Mouse (Mus musculus) liver, embryonic 16.5 days (tissue): ENCODE data around the gene Ampd1. TPM values are rescaled to one million over a fixed set of nuclear protein-coding genes. Genes with fewer than 3 reads are reported as not detected.
"Not testable (repeated sequence)": the region's sequence is repeated elsewhere in the genome, so short reads cannot be mapped to it uniquely, and the experiment has no call there.

ENCODE experiments used
- ATAC-seq: fragments of 200-750 bp; cut with Nextera tagmentation; 2 replicates; pipeline ENCODE4 v1.8.0; 2017; ENCODE audit warnings: low read depth, mild to moderate bottlenecking, moderate number of reproducible peaks, moderate library complexity
- H3K27ac ChIP-seq: fragments of 300-500 bp; sonication (generic); 2 replicates; pipeline ENCODE4 v1.5.1; 2014; ENCODE audit warnings: mild to moderate bottlenecking, low read length
- H3K27me3 ChIP-seq: fragments of 300-500 bp; sonication (generic); 2 replicates; pipeline ENCODE4 v1.6.1; 2014; ENCODE audit warnings: low read depth, low read length, mixed read lengths; ENCODE audit not compliant: control insufficient read depth, insufficient read depth
- H3K36me3 ChIP-seq: fragments of 300-500 bp; sonication (generic); 2 replicates; pipeline ENCODE4 v1.6.1; 2014; ENCODE audit warnings: mild to moderate bottlenecking; ENCODE audit not compliant: control insufficient read depth, insufficient read depth
- H3K4me1 ChIP-seq: fragments of 300-500 bp; sonication (generic); 2 replicates; pipeline ENCODE4 v1.6.1; 2014; ENCODE audit warnings: low read depth, low read length, mixed read lengths; ENCODE audit not compliant: control insufficient read depth
- H3K4me2 ChIP-seq: fragments of 300-500 bp; sonication (generic); 2 replicates; pipeline ENCODE4 v1.6.1; 2014; ENCODE audit warnings: low read depth, low read length, mixed read lengths
- H3K4me3 ChIP-seq: fragments of 300-500 bp; sonication (generic); 2 replicates; pipeline ENCODE4 v1.5.1; 2014; ENCODE audit warnings: low read depth, mild to moderate bottlenecking, low read length
- H3K9ac ChIP-seq: fragments of 300-500 bp; sonication (generic); 2 replicates; pipeline ENCODE4 v1.6.1; 2014; ENCODE audit warnings: low read depth, low read length
- H3K9me3 ChIP-seq: fragments of 300-500 bp; sonication (generic); replicated peaks from 2 replicates; pipeline ENCODE4 v1.6.1; 2016; ENCODE audit warnings: low read length; ENCODE audit not compliant: control insufficient read depth
- WGBS: fragments of 180-500 bp; shearing (Covaris S2); extraction: QIAGEN DNeasy Blood & Tissue Kit; methylation state at CpG from one replicate; pipeline ENCODE4 v1.1.7; 2014; ENCODE audit not compliant: insufficient replicate concordance; 5-methylcytosine and 5-hydroxymethylcytosine counted together
- polyA plus RNA-seq: library from polyadenylated mRNA; unstranded; fragments of >200 nt; fragmentation: Nextera tagmentation; extraction: Ambion mirVana; gene quantifications from 2 replicates; pipeline ENCODE4 v1.2.1, GENCODE M21; 2015

Gene Ampd1
- polyA plus RNA-seq, 1 experiment from 2014 or later: 1.6 TPM

- Histone ChIP-seq H3K9ac (no peak overlapping the region), H3K4me1 (peaks cover 31% of the 10 kb centered on the region), H3K4me3 (no peak overlapping the region), H3K27ac (no peak overlapping the region), H3K4me2 (no peak overlapping the region), H3K36me3 (peaks cover 31% of the 10 kb centered on the region), H3K27me3 (no peaks in the 10 kb centered on the region), H3K9me3 (no peaks in the 10 kb centered on the region)
- 83% methylated on average over 4 of the region's 4 CpGs for WGBS
- ATAC-seq: no peak
Observed at GRCm38 (mm10) chr3:103136414-103137077, 62.7 kb downstream of the Ampd1 start.

- peak overlapping the region; percentile 63; the same call in 1 of the 2 replicates for H3K27ac ChIP-seq
- H3K9me3 ChIP-seq: no peaks in the 10 kb centered on the region
- H3K36me3 ChIP-seq: peaks cover 16% of the 10 kb centered on the region; the same call in 1 of the 2 replicates
- ATAC-seq: 0 out of 2 replicates have a peak, but pooled peaks have one; percentile 12
- no peak overlapping the region for H3K4me3 ChIP-seq
- no peaks in the 10 kb centered on the region for H3K27me3 ChIP-seq
- 32% methylated on average over 8 of the region's 8 CpGs for WGBS
- H3K4me2 ChIP-seq: peak overlapping the region; percentile 59
- no peak overlapping the region; the same call in 1 of the 2 replicates for H3K9ac ChIP-seq
- peaks cover 25% of the 10 kb centered on the region for H3K4me1 ChIP-seq
Observed at GRCm38 (mm10) chr3:103139047-103139446, 65.2 kb downstream of the Ampd1 start.

DNA sequence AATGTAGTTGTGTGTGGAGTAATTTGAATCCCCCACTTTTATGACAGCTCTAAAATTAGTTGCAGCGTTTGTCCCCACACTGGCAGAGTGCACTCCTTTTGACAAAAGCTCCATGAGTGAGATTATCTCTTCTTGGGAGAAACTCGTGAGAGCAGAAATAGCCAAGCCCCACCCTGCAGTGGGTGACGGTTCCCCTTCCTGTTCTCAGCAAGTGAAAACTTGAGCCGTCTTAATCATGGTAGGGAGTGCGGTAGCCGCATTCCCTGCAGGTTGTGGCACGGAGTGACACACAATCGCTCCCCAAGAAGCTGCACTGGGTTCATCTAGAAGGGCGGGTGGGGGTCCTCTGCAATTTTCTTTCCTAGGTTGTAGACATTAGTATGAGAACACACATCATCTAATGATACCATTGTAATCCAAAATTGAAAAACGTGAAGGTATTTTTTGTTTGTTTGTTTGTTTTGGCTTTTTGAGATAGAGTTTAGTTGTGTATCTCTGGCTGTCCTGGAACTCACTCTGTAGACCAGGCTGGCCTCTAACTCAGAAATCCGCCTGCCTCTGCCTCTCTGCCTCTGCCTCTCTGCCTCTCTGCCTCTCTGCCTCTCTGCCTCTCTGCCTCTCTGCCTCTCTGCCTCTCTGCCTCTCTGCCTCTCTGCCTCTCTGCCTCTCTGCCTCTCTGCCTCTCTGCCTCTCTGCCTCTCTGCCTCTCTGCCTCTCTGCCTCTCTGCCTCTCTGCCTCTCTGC, 66.5 kb downstream of the Ampd1 start:
- Histone ChIP-seq H3K27ac (peak overlapping the region; percentile 63), H3K4me2 (peak overlapping the region; percentile 59), H3K4me3 (peak overlapping the region; percentile 38), H3K36me3 (peaks cover 16% of the 10 kb centered on the region; the same call in 1 of the 2 replicates), H3K4me1 (peaks cover 25% of the 10 kb centered on the region), H3K9ac (peak overlapping the region; percentile 60)
- H3K9me3 ChIP-seq, H3K27me3 ChIP-seq: not testable (repeated sequence)
- ATAC-seq: peak; percentile 83
- 13% methylated on average over 11 of the region's 11 CpGs for WGBS

- no peak overlapping the region for H3K27ac ChIP-seq
- H3K9ac ChIP-seq: no peak overlapping the region
Observed at GRCm38 (mm10) chr3:103141287-103141686, 67.5 kb downstream of the Ampd1 start.

GRCm38 (mm10) chr3:103142366-103142765, 68.6 kb downstream of the Ampd1 start:
- Histone ChIP-seq H3K4me2 (no peak overlapping the region), H3K27ac (no peak overlapping the region), H3K36me3 (peaks cover 14% of the 10 kb centered on the region), H3K27me3 (no peaks in the 10 kb centered on the region), H3K9ac (no peak overlapping the region), H3K9me3 (no peaks in the 10 kb centered on the region), H3K4me1 (peaks cover 25% of the 10 kb centered on the region), H3K4me3 (no peak overlapping the region)
- no peak for ATAC-seq
- 81% methylated on average over 10 of the region's 10 CpGs for WGBS

More at GRCm38 (mm10) chr3:103141287-103141686, 67.5 kb downstream of the Ampd1 start:
- H3K4me3 ChIP-seq: no peak overlapping the region
- ATAC-seq: peak; percentile 57
- peaks cover 16% of the 10 kb centered on the region for H3K36me3 ChIP-seq
- no peaks in the 10 kb centered on the region for H3K9me3 ChIP-seq
- H3K4me1 ChIP-seq: peaks cover 25% of the 10 kb centered on the region
- WGBS: 80% methylated on average over 11 of the region's 11 CpGs
- H3K4me2 ChIP-seq: no peak overlapping the region
- H3K27me3 ChIP-seq: no peaks in the 10 kb centered on the region

GRCm38 (mm10) chr3:103145336-103145735, 71.5 kb downstream of the Ampd1 start:
- peaks cover 13% of the 10 kb centered on the region for H3K36me3 ChIP-seq
- no peaks in the 10 kb centered on the region for H3K9me3 ChIP-seq

GRCm38 (mm10) chr3:103145791-103146190, 72.0 kb downstream of the Ampd1 start:
- H3K36me3 ChIP-seq: peaks cover 15% of the 10 kb centered on the region
- peaks cover 6% of the 10 kb centered on the region for H3K4me1 ChIP-seq
- H3K4me3 ChIP-seq: no peak overlapping the region
- H3K4me2 ChIP-seq: no peak overlapping the region
- H3K27me3 ChIP-seq: no peaks in the 10 kb centered on the region
- H3K27ac ChIP-seq: no peak overlapping the region
- WGBS: 88% methylated on average over 4 of the region's 4 CpGs
- ATAC-seq: no peak
- no peak overlapping the region for H3K9ac ChIP-seq
- H3K9me3 ChIP-seq: no peaks in the 10 kb centered on the region

More at GRCm38 (mm10) chr3:103145336-103145735, 71.5 kb downstream of the Ampd1 start:
- Histone ChIP-seq H3K4me3 (no peak overlapping the region), H3K4me1 (peaks cover 8% of the 10 kb centered on the region), H3K9ac (no peak overlapping the region), H3K27ac (no peak overlapping the region), H3K27me3 (no peaks in the 10 kb centered on the region), H3K4me2 (no peak overlapping the region)
- no peak for ATAC-seq
- 78% methylated on average over 2 of the region's 2 CpGs for WGBS

DNA sequence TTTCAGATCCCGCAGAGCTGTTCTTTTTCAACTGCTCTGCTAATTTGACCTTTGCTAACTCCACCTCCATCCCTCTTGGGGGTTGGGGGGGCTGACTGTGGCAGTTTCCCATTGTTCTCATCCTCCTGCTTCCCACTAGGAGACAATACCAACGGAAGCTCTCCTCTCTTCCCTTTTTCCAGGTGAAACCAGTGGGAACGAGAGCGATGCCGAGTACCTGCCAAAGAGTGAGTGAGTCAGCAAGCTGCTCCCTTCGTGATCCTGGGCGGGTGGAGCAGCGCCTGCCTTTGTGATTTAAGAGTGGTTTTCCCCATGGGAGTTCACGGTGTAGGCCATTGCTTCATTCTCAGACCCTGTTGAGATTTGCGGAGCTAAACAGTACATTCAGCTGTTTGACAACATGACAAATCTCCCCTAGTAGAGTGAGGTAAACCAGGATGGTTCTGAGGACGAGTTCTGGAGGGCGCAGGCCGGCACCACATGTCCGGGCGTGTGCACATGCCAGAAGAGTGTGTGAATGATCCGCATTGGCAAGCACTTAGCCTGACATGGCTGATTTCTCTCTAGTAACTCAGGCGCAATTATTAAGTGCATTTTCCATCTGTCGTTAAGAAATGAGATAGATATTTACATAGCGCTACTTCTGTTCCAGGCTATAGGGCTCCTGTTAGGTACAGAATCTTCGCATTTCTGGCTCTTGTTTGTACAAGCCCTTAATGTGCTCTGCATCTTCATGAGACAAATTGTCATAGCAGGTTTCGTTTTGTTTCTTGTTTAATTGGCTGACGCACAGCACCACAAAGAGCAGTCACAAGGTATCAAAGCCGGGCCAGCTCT, 72.7 kb downstream of the Ampd1 start:
- no peak overlapping the region for H3K9ac ChIP-seq
- 83% methylated on average over 23 of the region's 23 CpGs for WGBS
- ATAC-seq: no peak
- H3K4me2 ChIP-seq: no peak overlapping the region
- no peaks in the 10 kb centered on the region for H3K27me3 ChIP-seq
- H3K27ac ChIP-seq: no peak overlapping the region
- no peaks in the 10 kb centered on the region for H3K4me1 ChIP-seq
- peaks cover 14% of the 10 kb centered on the region for H3K36me3 ChIP-seq
- no peak overlapping the region for H3K4me3 ChIP-seq
- no peaks in the 10 kb centered on the region for H3K9me3 ChIP-seq
